Mouse (Mus musculus) megakaryocyte, embryonic 14.5 days (primary cell): ENCODE results near the gene Selenow.

Experiments used
- FLI1 ChIP-seq: IDR thresholded peaks from 2 replicates; pipeline ENCODE4 v1.6.1; 2012; ENCODE audit warnings: low read length, inconsistent platforms, mixed read lengths
- GATA1 ChIP-seq: IDR thresholded peaks from 3 replicates; pipeline ENCODE4 v1.6.1; 2012; ENCODE audit warnings: mixed read lengths, low read length, inconsistent platforms, borderline replicate concordance

DNA sequence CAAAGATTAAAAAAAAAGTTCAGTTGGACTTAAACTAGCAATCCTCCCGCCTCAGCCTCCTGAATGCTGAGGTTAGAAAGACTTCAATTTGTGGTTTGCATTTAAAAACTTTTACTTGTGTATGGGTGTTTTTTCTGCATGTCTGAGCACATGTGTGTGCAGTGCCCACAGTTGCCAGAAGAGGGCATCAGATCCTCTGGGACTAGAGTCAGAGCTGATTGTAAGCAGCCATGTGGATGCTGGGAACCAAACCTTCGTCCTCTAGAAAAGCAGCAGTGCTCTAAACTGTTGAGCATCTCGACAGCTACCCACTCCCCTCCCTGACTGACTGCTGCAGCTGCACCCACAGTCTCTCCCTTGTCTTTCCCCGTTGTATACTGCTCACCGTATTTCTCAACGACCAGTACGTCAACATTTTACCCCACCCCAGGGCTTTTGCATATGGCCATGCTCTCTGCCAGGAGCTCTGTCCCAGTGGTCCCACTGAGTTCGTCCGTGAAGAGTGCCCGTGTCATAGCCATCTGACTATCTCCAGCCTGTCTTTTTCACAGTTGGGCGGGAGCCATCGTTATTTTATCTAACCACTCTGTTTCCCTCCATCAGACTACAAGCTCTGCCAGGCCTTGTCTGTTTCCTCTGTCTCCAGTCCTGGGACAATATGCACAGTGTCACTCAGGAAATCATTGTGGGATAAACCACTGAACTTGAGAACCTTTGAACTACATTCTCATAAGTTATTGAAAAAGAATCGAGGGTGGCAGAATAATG, 31.3 kb upstream of the Selenow start:
- TF ChIP-seq GATA1 (peak; percentile 49; the same call in 1 of the 3 replicates), FLI1 (no peak)
